26 mouse cellular contexts compared by ENCODE assay signal in the genomic region with DNA sequence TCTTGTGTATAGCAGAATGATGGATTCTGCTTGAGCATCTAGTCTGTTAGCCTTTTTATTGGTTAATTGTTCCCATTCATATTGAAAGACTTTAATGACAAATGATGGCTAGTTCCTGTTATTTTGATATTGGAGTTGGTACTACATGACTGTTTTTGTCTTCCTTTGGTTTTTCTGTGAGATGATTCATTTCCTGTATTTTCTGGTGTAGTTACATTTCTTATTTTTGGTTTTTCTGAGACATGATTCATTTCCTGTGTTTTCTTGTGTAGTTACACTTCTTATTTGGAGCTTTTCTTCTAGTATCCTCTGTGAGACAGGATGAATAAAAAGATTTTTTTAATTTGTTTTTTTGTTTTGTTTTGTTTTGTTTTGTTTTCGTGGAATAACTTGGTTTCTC.
"Had no signal": no experiment of that assay in that cellular context is flagged by ENCODE, and none has a peak within 500 bp of the region (broad histone marks: within the 10 kb centered on the region; RNA-seq: fewer than 3 reads in every experiment).

No protein-coding gene starts in this region.

- H3K27ac ChIP-seq: heart, adult 2 months; heart, embryonic 13.5 days; heart, embryonic 15.5 days; hindbrain, embryonic 13.5 days; hindbrain, embryonic 15.5 days; hindbrain, postnatal 0 days; kidney, embryonic 15.5 days; kidney, postnatal 0 days; limb, embryonic 13.5 days; limb, embryonic 15.5 days; liver, embryonic 12.5 days had no signal

- H3K36me3 ChIP-seq: heart, embryonic 13.5 days; heart, embryonic 15.5 days; hindbrain, embryonic 13.5 days; hindbrain, embryonic 15.5 days; kidney, embryonic 15.5 days; limb, embryonic 13.5 days; limb, embryonic 15.5 days; liver, embryonic 12.5 days had no signal

- ATAC-seq: hindbrain, postnatal 0 days; intestine, embryonic 16.5 days; liver, embryonic 12.5 days had no signal

- H3K9ac ChIP-seq: heart, embryonic 13.5 days; heart, embryonic 15.5 days; hindbrain, embryonic 13.5 days; hindbrain, embryonic 15.5 days; kidney, embryonic 15.5 days; limb, embryonic 13.5 days; limb, embryonic 15.5 days; liver, embryonic 12.5 days had no signal

- H3K4me2 ChIP-seq: heart, embryonic 11.5 days; heart, embryonic 13.5 days; heart, embryonic 15.5 days; hindbrain, embryonic 13.5 days; hindbrain, embryonic 15.5 days; kidney, embryonic 15.5 days; limb, embryonic 13.5 days; limb, embryonic 15.5 days; liver, embryonic 12.5 days had no signal

- H3K27me3 ChIP-seq: heart, embryonic 13.5 days; heart, embryonic 15.5 days; hindbrain, embryonic 13.5 days; hindbrain, embryonic 15.5 days; kidney, embryonic 15.5 days; limb, embryonic 13.5 days; limb, embryonic 15.5 days; liver, embryonic 12.5 days had no signal

- DNase-seq: gastrocnemius, postnatal 14 days; gastrocnemius, postnatal 36 days; heart, adult 11 months; heart, adult 2 months; heart, postnatal 14 days; heart, postnatal 36 days; kidney, adult 11 months; kidney, adult 2 months; kidney, adult 9 months; kidney, postnatal 14 days; kidney, postnatal 36 days; layer of hippocampus, adult 9-11 months; layer of hippocampus, postnatal 36 days; left cerebral cortex, postnatal 4 days had no signal

- H3K4me1 ChIP-seq: heart, embryonic 13.5 days; heart, embryonic 15.5 days; hindbrain, embryonic 13.5 days; hindbrain, embryonic 15.5 days; kidney, embryonic 15.5 days; limb, embryonic 13.5 days; limb, embryonic 15.5 days; liver, embryonic 12.5 days had no signal

- H3K4me3 ChIP-seq: heart, adult 2 months; heart, embryonic 13.5 days; heart, embryonic 15.5 days; hindbrain, embryonic 13.5 days; hindbrain, embryonic 15.5 days; kidney, embryonic 15.5 days; limb, embryonic 13.5 days; limb, embryonic 15.5 days; liver, embryonic 12.5 days had no signal

- H3K9me3 ChIP-seq: heart, embryonic 13.5 days; heart, embryonic 15.5 days; hindbrain, embryonic 13.5 days; hindbrain, embryonic 15.5 days; kidney, embryonic 15.5 days; limb, embryonic 13.5 days; limb, embryonic 15.5 days; liver, embryonic 12.5 days had no signal
